In genomic region chr7:83662711-83663375, GRCm38 (mm10) we compare ENCODE assay signal across 15 mouse cellular contexts. TPM values are rescaled to one million over a fixed set of nuclear protein-coding genes. Genes with fewer than 3 reads are reported as not detected.
DNase-seq lines count a peak whose midpoint lies in the region; ATAC-seq and TF ChIP-seq lines count a peak whose summit lies in the region.
"Had no signal": no experiment of that assay in that cellular context is flagged by ENCODE, and none has a peak within 500 bp of the region (broad histone marks: within the 10 kb centered on the region; RNA-seq: fewer than 3 reads in every experiment).

No protein-coding gene starts in this region.

- H3K27me3 ChIP-seq in forebrain, postnatal 0 days (ENCODE audit: insufficient read depth, low read length) = no peaks in the 10 kb centered on the region
- no peaks in the 10 kb centered on the region for H3K27me3 ChIP-seq in forebrain, embryonic 12.5 days
- H3K27me3 ChIP-seq in kidney, adult 2 months (replicated peaks; ENCODE audit: control insufficient read depth, insufficient read depth, low read length) = no peaks in the 10 kb centered on the region
- H3K27me3 ChIP-seq: Patski had no signal

- WGBS in forebrain, postnatal 0 days = 71% methylated on average over 6 of the region's 6 CpGs
- WGBS in forebrain, embryonic 12.5 days = 85% methylated on average over 6 of the region's 6 CpGs
- 58% methylated on average over 6 of the region's 6 CpGs for WGBS in kidney, adult 2 months

- no peaks in the 10 kb centered on the region for H3K9me3 ChIP-seq in forebrain, postnatal 0 days (ENCODE audit: low read length)
- no peaks in the 10 kb centered on the region for H3K9me3 ChIP-seq in forebrain, embryonic 12.5 days
- H3K9me3 ChIP-seq: embryonic facial prominence, embryonic 10.5 days had no signal

- peak; percentile 41 for DNase-seq in forebrain, postnatal 0 days
- peak; percentile 39 for DNase-seq in cerebellum, adult 11 months
- DNase-seq in kidney, adult 2 months = peak; percentile 55
- DNase-seq in layer of hippocampus, adult 9-11 months = peak; percentile 66
- no peak for DNase-seq in ovary, postnatal 36 days (ENCODE audit: low spot score)
- no peak for DNase-seq in left cerebral cortex, adult 9 months (ENCODE audit: low spot score in 2 of 2)
- no peak for DNase-seq in left cerebral cortex, adult 8-10 months (ENCODE audit: low spot score in 2 of 2)
- DNase-seq: heart, adult 11 months; liver, postnatal 0 days; midbrain, embryonic 14.5 days; right cerebral cortex, postnatal 4 days had no signal

- no peak overlapping the region for H3K4me3 ChIP-seq in forebrain, postnatal 0 days (ENCODE audit: low read depth, low read length)
- H3K4me3 ChIP-seq in forebrain, embryonic 12.5 days (replicated peaks) = no peak overlapping the region
- H3K4me3 ChIP-seq in kidney, adult 2 months (ENCODE audit: insufficient read depth, low read depth, low read length) = no peak overlapping the region
- H3K4me3 ChIP-seq: embryonic facial prominence, embryonic 10.5 days had no signal

- H3K4me2 ChIP-seq in forebrain, postnatal 0 days (ENCODE audit: low read depth) = no peak overlapping the region
- no peak overlapping the region for H3K4me2 ChIP-seq in forebrain, embryonic 12.5 days

- no peak for TF ChIP-seq CTCF in forebrain, postnatal 0 days (IDR thresholded peaks at IDR 0.05; ENCODE audit: low read depth)
- TF ChIP-seq CTCF in kidney, adult 2 months (conservative IDR thresholded peaks at IDR 0.05; ENCODE audit: insufficient read depth, insufficient read length, low read depth, low read length) = no peak

- H3K9ac ChIP-seq in forebrain, postnatal 0 days = no peak overlapping the region
- H3K9ac ChIP-seq in forebrain, embryonic 12.5 days = no peak overlapping the region
- H3K9ac ChIP-seq: liver, postnatal 0 days had no signal

- no peaks in the 10 kb centered on the region for H3K4me1 ChIP-seq in forebrain, postnatal 0 days (ENCODE audit: insufficient read depth)
- no peaks in the 10 kb centered on the region for H3K4me1 ChIP-seq in forebrain, embryonic 12.5 days
- H3K4me1 ChIP-seq in kidney, adult 2 months (ENCODE audit: control insufficient read depth, insufficient read depth, low read length) = no peaks in the 10 kb centered on the region
- H3K4me1 ChIP-seq: embryonic facial prominence, embryonic 10.5 days had no signal

- H3K36me3 ChIP-seq in forebrain, postnatal 0 days (ENCODE audit: insufficient read depth) = no peaks in the 10 kb centered on the region
- no peaks in the 10 kb centered on the region for H3K36me3 ChIP-seq in forebrain, embryonic 12.5 days (replicated peaks)
- H3K36me3 ChIP-seq in kidney, adult 2 months (ENCODE audit: control insufficient read depth, insufficient read depth, low read length) = no peaks in the 10 kb centered on the region
- H3K36me3 ChIP-seq: embryonic facial prominence, embryonic 10.5 days had no signal

- no peak overlapping the region for H3K27ac ChIP-seq in forebrain, postnatal 0 days (ENCODE audit: low read depth, low read length)
- no peak overlapping the region for H3K27ac ChIP-seq in forebrain, embryonic 12.5 days
- H3K27ac ChIP-seq in kidney, adult 2 months (ENCODE audit: insufficient read depth, low read depth, low read length) = no peak overlapping the region
- H3K27ac ChIP-seq: embryonic facial prominence, embryonic 10.5 days; macrophage had no signal

- no peak for TF ChIP-seq POLR2A in kidney, adult 2 months (IDR thresholded peaks at IDR 0.05; ENCODE audit: low read depth, low read length)

- no peak for ATAC-seq in forebrain, postnatal 0 days
- no peak for ATAC-seq in forebrain, embryonic 12.5 days (ENCODE audit: low FRiP score)
- ATAC-seq: liver, postnatal 0 days; Patski had no signal

RNA-seq across cellular contexts. Expression of gene Stard5, which starts 31.1 kb away (rescaled TPM):
- total RNA-seq in forebrain, postnatal 0 days (2014; rRNA removed) = 6.5 and 9.6 TPM in 2 replicates
- 4.8 and 5.5 TPM in 2 replicates for polyA plus RNA-seq in forebrain, postnatal 0 days (2015; fragmentation: Nextera tagmentation; extraction: Ambion mirVana)
- 11.6 and 11.8 TPM in 2 replicates for polyA plus RNA-seq in forebrain, embryonic 12.5 days (2016; fragmentation: Nextera tagmentation; extraction: Ambion mirVana)
- polyA plus RNA-seq in kidney, adult 2 months (2012; rRNA removed) = 80.0 and 88.2 TPM in 2 replicates
- total RNA-seq in left cerebral cortex, adult 8-10 months (2022) = 10 to 100 TPM in 3 of 4 experiments, 1 to 10 TPM in 1; 9.2 to 12.9 (median 10.7) TPM

Comparison
In these comparisons a context has a peak if more than half of its experiments do, and no peak if none do; other contexts are left out.
1. DNase-seq: peak in forebrain, postnatal 0 days (single experiment), cerebellum, adult 11 months (single experiment), kidney, adult 2 months (single experiment) and layer of hippocampus, adult 9-11 months (single experiment); none in ovary, postnatal 36 days (single experiment), left cerebral cortex, adult 9 months (0 of 2) and left cerebral cortex, adult 8-10 months (0 of 2).